Mouse (Mus musculus): ENCODE data around the gene Man2a1.
"Not testable (repeated sequence)": the region's sequence is repeated elsewhere in the genome, so short reads cannot be mapped to it uniquely, and the experiment has no call there.

The Man2a1 gene

DNA sequence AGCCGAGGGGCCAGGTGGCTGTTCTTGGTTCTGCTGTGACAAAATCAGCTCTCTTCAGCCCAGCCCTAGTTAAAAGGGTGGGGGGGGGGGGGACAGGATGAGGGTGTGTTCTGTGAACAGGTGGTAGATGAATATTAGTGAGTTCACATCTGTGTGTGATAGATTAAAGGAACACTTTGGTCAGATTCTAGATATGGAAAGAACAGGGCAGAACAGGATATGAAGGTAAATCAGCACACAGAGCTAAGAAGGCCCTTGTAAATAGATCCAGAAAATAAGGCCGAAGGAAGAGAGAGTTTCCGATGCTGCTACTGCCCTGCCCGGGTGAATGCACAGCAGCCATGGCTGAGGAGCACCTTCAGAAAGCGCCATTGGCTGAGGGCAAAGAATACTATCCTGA lies 154.7 kb downstream of the Man2a1 start:
- DNase-seq (ENCODE audit: low spot score), result no peak

- not testable (repeated sequence) for DNase-seq (ENCODE audit: low spot score)
Measured at GRCm38 (mm10) chr17:64762651-64763050, 162.1 kb downstream of the Man2a1 start.

GRCm38 (mm10) chr17:64763491-64763890 lies 163.0 kb downstream of the Man2a1 start:
- DNase-seq (ENCODE audit: low spot score), result no peak

DNA sequence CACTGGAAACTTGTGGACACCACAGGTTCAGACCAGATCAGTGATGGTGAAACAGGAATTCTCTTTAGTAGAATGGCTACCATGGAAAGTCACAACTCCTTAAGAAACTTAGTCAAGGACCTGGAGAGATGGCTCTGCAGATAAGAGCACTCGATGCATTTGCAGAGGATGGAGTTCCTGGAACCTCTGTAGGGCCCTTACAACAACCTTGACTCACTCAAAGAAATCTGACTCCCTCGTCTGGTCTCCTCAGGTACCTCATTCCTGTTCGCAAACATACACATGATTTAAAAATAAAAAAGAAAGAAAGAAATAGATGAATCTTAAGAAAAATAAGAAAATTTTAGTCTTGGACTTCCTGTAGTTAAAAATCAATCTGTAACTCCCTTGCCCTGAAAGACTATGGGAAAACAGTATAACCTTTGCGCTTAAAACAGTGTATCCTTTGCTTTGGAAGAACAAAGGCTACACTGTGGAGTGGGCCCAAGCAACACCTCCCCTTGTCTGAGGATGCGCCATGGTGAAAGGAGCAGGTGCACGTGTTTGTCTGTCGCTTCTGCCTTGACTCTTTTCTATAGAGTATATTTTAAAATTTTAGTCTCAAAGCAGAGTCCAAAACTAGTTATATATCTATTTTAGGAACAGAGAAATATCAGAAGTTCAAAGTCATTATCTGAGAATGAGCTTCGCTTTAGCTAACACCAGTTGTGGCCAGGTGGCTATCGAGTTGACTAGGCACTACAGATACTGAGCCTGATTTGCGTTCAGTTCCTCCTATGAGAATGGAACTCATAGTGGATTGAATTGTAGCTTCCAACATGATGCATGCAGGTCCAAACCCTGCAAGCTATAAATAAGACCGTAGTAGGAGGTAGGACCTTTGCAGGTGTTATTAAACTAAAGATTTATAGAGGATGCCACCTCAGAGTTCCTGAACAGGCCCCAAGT lies 163.9 kb downstream of the Man2a1 start:
- no peak for DNase-seq (ENCODE audit: low spot score)

- no peak for DNase-seq (ENCODE audit: low spot score)
Measured at GRCm38 (mm10) chr17:64765286-64765685, 164.8 kb downstream of the Man2a1 start.

GRCm38 (mm10) chr17:64766507-64766906 lies 166.0 kb downstream of the Man2a1 start:
- no peak for DNase-seq (ENCODE audit: low spot score)

DNA sequence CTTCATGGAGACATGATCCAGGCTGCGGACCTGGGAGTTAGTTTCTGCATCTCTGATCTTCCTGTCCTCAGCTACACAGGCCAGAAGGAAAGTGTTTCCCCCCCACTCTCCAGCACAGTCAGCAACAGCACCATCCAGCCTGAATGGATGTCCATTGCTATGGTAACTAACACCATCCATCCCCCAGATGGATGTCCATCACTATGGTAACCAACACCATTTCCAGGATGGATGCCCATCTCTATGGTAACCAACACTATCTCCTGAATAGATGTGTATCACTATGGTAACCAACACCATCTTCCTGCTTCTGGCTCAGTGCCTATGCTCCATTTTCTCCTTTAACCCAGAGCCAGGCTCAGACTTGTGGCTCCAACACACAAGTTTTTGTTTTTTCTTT lies 169.7 kb downstream of the Man2a1 start:
- no peak for DNase-seq (ENCODE audit: low spot score)

DNA sequence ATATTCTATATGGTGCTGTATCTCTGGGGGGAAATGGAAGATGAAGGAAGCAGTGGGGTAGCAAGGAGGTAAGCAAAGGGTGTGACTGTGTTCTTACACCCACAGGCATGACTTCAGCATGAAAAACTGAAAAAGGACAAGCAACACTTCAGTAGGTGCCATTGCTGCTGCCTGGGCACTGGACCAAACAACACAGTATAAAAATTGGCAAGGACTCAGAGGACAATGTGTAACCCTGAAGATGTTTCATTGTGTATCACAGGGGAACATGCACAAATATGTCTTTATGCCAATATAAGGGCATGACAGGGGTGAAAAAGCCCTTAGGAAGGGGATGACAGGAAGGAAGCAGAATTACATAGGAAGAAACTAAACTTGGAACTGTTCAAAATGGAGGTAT lies 172.1 kb downstream of the Man2a1 start:
- peak; percentile 23 for DNase-seq (ENCODE audit: low spot score)

DNA sequence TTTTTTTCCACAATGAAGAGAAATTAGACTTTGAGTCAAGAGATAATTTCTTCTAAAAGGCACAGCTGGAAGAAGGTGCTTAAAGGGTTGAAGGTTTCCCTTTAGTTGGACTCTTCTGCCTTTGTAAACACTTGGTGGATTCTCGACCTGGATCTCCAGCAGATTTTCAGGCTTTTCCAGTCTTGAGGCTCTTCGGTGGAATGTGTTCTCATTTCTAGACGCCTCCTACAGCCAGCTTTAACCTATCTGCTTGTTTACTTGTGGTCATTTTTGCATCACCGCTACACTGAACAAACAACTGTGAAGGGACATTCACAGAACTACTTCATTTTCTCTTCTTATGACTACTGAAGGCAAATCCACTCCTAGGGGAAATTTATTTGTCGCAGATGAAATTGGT lies 173.7 kb downstream of the Man2a1 start:
- no peak for DNase-seq (ENCODE audit: low spot score)

DNA sequence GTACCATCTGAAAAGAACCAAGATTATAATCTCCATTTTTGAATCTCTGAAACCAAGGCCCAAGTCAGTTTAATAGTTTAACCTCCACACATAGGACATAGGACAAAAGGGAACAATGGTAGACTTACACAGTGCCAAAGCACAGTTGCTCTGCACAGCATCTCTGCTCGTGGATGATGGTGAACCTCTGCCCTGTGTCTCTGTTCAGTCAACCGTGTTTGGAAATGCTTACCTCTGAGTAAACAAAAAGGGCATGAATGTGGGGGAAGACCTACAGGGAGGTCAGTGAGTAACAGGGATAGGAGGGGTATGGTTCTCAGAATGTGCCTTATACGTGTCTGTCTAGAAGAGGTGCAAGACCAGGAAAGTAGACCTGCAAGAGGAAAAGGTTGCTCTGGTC lies 177.8 kb downstream of the Man2a1 start:
- no peak for DNase-seq (ENCODE audit: low spot score)

DNA sequence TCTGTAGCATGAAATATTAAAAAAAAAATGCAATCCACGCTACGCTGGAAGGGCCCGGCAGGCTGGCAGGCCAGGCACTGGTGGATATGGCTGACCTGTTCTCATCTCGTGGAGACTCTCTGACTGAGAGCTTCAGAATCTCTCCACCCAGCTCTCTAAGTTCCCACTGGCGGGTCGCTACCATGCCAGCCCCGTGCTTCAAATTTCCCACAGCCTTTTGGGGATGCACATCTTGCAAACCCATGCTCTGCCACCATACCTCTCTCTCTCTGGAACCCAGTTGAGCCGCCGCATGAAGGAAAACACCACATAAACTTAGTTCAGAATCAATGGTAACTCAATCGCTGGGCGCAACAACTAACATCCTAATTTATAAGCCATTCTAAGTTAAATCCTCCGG lies 178.2 kb downstream of the Man2a1 start:
- no peak for DNase-seq (ENCODE audit: low spot score)

DNA sequence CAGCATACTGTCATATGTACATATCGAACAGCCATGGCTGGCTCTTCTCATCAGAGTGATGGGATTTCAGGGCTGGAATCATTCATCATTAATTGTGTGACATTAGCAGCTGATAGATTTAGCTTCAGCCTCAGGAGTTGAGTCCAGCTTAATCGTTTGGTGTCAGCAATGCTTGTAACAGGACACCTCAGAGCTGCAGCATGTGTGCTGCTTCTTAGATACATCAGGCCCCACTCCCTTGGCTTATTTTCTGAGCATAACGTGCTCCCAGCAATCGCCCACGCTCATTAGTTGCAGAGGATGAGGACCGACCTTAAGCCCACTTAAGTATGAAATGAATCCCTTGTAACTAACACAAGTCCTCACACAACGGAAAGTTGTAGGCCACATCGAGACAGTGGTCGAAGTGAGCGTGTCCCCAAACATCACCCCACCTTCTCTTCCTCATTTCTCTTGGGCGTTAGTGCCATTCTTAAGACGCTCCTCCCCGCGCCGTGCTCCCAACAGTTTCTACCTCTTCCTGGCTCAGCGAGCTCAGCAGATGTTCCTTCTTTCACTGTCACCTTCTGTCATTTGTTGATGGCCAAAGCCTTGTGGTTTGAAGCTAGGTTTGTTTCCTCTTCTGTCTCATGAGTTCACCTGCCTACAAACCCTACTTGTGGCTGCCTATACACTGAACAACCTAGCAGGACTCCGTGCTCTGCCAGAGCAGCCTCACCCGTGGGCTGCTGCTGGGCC lies 180.4 kb downstream of the Man2a1 start:
- no peak for DNase-seq (ENCODE audit: low spot score)

- DNase-seq (ENCODE audit: low spot score), result no peak
Measured at GRCm38 (mm10) chr17:64782307-64782706, 181.8 kb downstream of the Man2a1 start.

DNA sequence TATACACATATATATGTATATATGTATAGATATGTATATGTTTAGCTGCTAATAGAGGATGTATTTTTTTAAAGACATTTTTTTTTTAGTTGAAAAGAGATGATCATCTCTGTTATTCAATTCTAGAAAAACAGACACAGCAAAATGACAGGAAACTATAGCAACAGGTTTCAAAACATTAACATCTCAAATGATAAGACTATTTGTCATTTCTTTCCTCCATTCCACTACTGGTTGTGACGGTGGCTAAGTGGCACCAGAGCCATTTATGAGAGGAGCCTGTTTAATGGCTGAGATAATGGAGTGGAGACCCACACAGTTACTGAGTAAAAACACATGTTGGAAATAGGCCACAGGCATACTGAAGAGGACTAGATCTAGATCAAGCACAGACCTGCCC lies 185.4 kb downstream of the Man2a1 start:
- no peak for DNase-seq (ENCODE audit: low spot score)

GRCm38 (mm10) chr17:64788301-64788700 lies 187.8 kb downstream of the Man2a1 start:
- no peak for DNase-seq (ENCODE audit: low spot score)

GRCm38 (mm10) chr17:64789175-64789574 lies 188.6 kb downstream of the Man2a1 start:
- no peak for DNase-seq (ENCODE audit: low spot score)

GRCm38 (mm10) chr17:64792076-64792475 lies 191.5 kb downstream of the Man2a1 start:
- no peak for DNase-seq (ENCODE audit: low spot score)

DNA sequence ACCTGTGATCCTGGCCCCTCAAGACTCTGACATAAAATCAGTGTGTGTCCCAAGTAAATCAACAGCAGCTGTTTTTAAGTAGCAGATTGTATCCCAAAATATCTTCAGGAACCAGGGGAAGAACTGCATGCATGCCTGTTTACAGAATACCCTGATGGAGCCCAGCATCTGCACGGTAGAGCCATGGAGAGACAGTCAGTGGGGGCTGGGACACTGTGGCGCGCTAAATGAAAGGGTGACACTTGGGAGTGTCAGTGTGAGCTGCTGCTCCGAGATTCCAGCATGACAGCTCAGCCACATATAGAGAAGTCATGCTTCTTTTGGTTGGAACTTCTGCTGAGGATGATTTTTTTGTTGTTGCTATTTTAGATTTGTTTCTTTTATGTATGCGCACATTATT lies 192.1 kb downstream of the Man2a1 start:
- DNase-seq (ENCODE audit: low spot score), result no peak

- DNase-seq (ENCODE audit: low spot score), result no peak
Measured at GRCm38 (mm10) chr17:64802168-64802955, 201.8 kb downstream of the Man2a1 start.

- no peak for DNase-seq (ENCODE audit: low spot score)
Measured at GRCm38 (mm10) chr17:64802956-64803275, 202.4 kb downstream of the Man2a1 start.
